Comparison of ENCODE assay signal across 22 mouse cellular contexts in the genomic region with DNA sequence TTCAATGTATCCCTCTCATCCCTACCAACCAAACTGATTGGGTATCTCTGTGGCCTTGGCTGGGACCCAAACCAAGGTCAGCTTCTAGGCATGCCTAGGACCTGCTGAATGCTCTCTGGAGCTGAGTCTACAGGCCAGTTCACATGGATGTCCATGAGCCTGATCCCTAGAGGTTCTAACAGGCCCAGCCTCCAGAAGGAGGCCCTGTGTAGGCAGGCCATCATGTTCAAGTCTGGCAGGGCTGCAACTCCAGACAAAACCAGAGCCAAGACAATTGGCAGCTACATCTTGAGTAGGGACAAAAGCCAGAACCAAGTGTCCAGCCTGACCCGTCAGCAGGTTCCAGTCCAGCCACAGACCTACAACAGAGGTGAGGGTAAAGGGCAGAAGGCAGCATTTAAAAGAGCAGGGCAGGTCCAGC. TPM values are rescaled to one million over a fixed set of nuclear protein-coding genes. Genes with fewer than 3 reads are reported as not detected.
DNase-seq lines count a peak whose midpoint lies in the region; ATAC-seq and TF ChIP-seq lines count a peak whose summit lies in the region.
"Had no signal": no experiment of that assay in that cellular context is flagged by ENCODE, and none has a peak within 500 bp of the region (broad histone marks: within the 10 kb centered on the region; RNA-seq: fewer than 3 reads in every experiment).

No protein-coding gene starts in this region.

- no peak for TF ChIP-seq CTCF in kidney, adult 2 months (conservative IDR thresholded peaks at IDR 0.05; ENCODE audit: insufficient read depth, insufficient read length, low read depth, low read length)
- TF ChIP-seq CTCF in stomach, postnatal 0 days (IDR thresholded peaks at IDR 0.05; ENCODE audit: low read depth) = no peak

- H3K4me3 ChIP-seq in kidney, adult 2 months (ENCODE audit: insufficient read depth, low read depth, low read length) = no peak overlapping the region
- H3K4me3 ChIP-seq in stomach, postnatal 0 days (ENCODE audit: low read depth, low read length) = no peak overlapping the region
- H3K4me3 ChIP-seq: embryonic facial prominence, embryonic 10.5 days; limb, embryonic 13.5 days; myocyte; neural tube, embryonic 15.5 days had no signal

- TF ChIP-seq EP300 in stomach, postnatal 0 days (optimal IDR thresholded peaks at IDR 0.05) = no peak

- no peak for TF ChIP-seq POLR2A in kidney, adult 2 months (IDR thresholded peaks at IDR 0.05; ENCODE audit: low read depth, low read length)

- H3K27me3 ChIP-seq in kidney, adult 2 months (replicated peaks; ENCODE audit: control insufficient read depth, insufficient read depth, low read length) = no peaks in the 10 kb centered on the region
- no peaks in the 10 kb centered on the region for H3K27me3 ChIP-seq in stomach, postnatal 0 days (ENCODE audit: control insufficient read depth, insufficient read depth, low read length)
- H3K27me3 ChIP-seq: limb, embryonic 13.5 days; neural tube, embryonic 15.5 days had no signal

- H3K9ac ChIP-seq in stomach, postnatal 0 days (ENCODE audit: low read length) = no peak overlapping the region
- H3K9ac ChIP-seq: forebrain, postnatal 0 days; limb, embryonic 13.5 days; neural tube, embryonic 15.5 days had no signal

- H3K27ac ChIP-seq in kidney, adult 2 months (ENCODE audit: insufficient read depth, low read depth, low read length) = no peak overlapping the region
- no peak overlapping the region for H3K27ac ChIP-seq in stomach, postnatal 0 days (replicated peaks)
- H3K27ac ChIP-seq: embryonic facial prominence, embryonic 10.5 days; limb, embryonic 13.5 days; neural tube, embryonic 15.5 days had no signal

- DNase-seq in kidney, adult 2 months = peak; percentile 63
- DNase-seq in kidney, postnatal 25 days = no peak
- DNase-seq in adrenal gland, adult 8-10 months = peak; percentile 27
- DNase-seq in brain, adult 2 months (ENCODE audit: low read depth, low spot score) = peak; percentile 61
- peak; percentile 45 to 53 for DNase-seq in cerebellum, postnatal 10 days
- no peak for DNase-seq in stomach, postnatal 0 days (ENCODE audit: low spot score)
- no peak for DNase-seq in MN1 (ENCODE audit: low spot score)
- DNase-seq: B cell, adult 2 months; forebrain, postnatal 0 days; heart, postnatal 4 days; kidney, postnatal 10 days; lung, postnatal 10 days; midbrain, embryonic 14.5 days; right cerebral cortex, adult 18-20 months had no signal

- no peaks in the 10 kb centered on the region for H3K4me1 ChIP-seq in kidney, adult 2 months (ENCODE audit: control insufficient read depth, insufficient read depth, low read length)
- H3K4me1 ChIP-seq in stomach, postnatal 0 days (replicated peaks; ENCODE audit: control insufficient read depth, insufficient read depth) = no peaks in the 10 kb centered on the region
- H3K4me1 ChIP-seq: embryonic facial prominence, embryonic 10.5 days; limb, embryonic 13.5 days; neural tube, embryonic 15.5 days had no signal

- no peaks in the 10 kb centered on the region; the same call in 1 of the 2 replicates for H3K36me3 ChIP-seq in kidney, adult 2 months (ENCODE audit: control insufficient read depth, insufficient read depth, low read length)
- H3K36me3 ChIP-seq in stomach, postnatal 0 days (ENCODE audit: control insufficient read depth, insufficient read depth, low read length) = peaks cover 44% of the 10 kb centered on the region

- no peak for ATAC-seq in stomach, postnatal 0 days (ENCODE audit: low FRiP score, low TSS enrichment)
- ATAC-seq: forebrain, postnatal 0 days had no signal

- no peak overlapping the region for H3K4me2 ChIP-seq in stomach, postnatal 0 days (replicated peaks; ENCODE audit: low read depth)
- H3K4me2 ChIP-seq: limb, embryonic 13.5 days; neural tube, embryonic 15.5 days had no signal

- WGBS in kidney, adult 2 months = 43% methylated on average over 1 of the region's 1 CpGs
- WGBS in stomach, postnatal 0 days = 83% methylated on average over 1 of the region's 1 CpGs

- no peaks in the 10 kb centered on the region for H3K9me3 ChIP-seq in stomach, postnatal 0 days (ENCODE audit: control insufficient read depth, low read length)
- H3K9me3 ChIP-seq: embryonic facial prominence, embryonic 10.5 days; limb, embryonic 13.5 days; neural tube, embryonic 15.5 days had no signal

RNA-seq across cellular contexts. Expression of gene Gfod2, which starts 15.0 kb away (rescaled TPM):
- polyA plus RNA-seq in kidney, adult 2 months (2012; rRNA removed) = 7.5 and 7.8 TPM in 2 replicates
- 10 to 100 TPM in 2 of 4 experiments, 1 to 10 TPM in 2; 8.9 to 10.9 (median 10.0) TPM for total RNA-seq in adrenal gland, adult 8-10 months (2022)
- 14.5 and 16.9 TPM in 2 replicates for polyA plus RNA-seq in stomach, postnatal 0 days (2015; fragmentation: Nextera tagmentation; extraction: Ambion mirVana)

RNA-seq across cellular contexts. Expression of gene Ranbp10, which starts 53.7 kb away (rescaled TPM):
- 22.1 and 24.8 TPM in 2 replicates for polyA plus RNA-seq in kidney, adult 2 months (2012; rRNA removed)
- total RNA-seq in adrenal gland, adult 8-10 months (2022) = 10 to 100 TPM; 25.7 to 30.1 (median 27.3) TPM
- 7.1 TPM in 2 replicates for polyA plus RNA-seq in stomach, postnatal 0 days (2015; fragmentation: Nextera tagmentation; extraction: Ambion mirVana)

RNA-seq across cellular contexts. Expression of gene Tsnaxip1, which starts 54.1 kb away (rescaled TPM):
- polyA plus RNA-seq in kidney, adult 2 months (2012; rRNA removed) = 0.05 TPM in 1 of 2 replicates, not detected in the other
- total RNA-seq in adrenal gland, adult 8-10 months (2022) = not detected
- polyA plus RNA-seq in stomach, postnatal 0 days (2015; fragmentation: Nextera tagmentation; extraction: Ambion mirVana) = not detected in 2 replicates
- total RNA-seq: gastrocnemius, adult 18-20 months; heart, postnatal 4 days; left cerebral cortex, postnatal 10 days; megakaryocyte, adult 5-6 weeks had no signal
- polyA plus RNA-seq: heart, embryonic 14.5 days had no signal

Comparison
In these comparisons a context has a peak if more than half of its experiments do, and no peak if none do; other contexts are left out.
1. DNase-seq: peak in kidney, adult 2 months (single experiment), adrenal gland, adult 8-10 months (single experiment), brain, adult 2 months (single experiment) and cerebellum, postnatal 10 days (2 of 2); none in kidney, postnatal 25 days (0 of 2), stomach, postnatal 0 days (single experiment) and MN1 (single experiment).